Mouse (Mus musculus) heart, adult 9 months (tissue): ENCODE data around the gene Zscan5b.
"Not testable (repeated sequence)": the region's sequence is repeated elsewhere in the genome, so short reads cannot be mapped to it uniquely, and the experiment has no call there.

Experiments used
- DNase-seq, 2 experiments: peaks; one replicate each; pipeline ENCODE4 v3.0.0; 2022; ENCODE audit warnings: low spot score in 2 of 2

Zscan5b gene

DNA sequence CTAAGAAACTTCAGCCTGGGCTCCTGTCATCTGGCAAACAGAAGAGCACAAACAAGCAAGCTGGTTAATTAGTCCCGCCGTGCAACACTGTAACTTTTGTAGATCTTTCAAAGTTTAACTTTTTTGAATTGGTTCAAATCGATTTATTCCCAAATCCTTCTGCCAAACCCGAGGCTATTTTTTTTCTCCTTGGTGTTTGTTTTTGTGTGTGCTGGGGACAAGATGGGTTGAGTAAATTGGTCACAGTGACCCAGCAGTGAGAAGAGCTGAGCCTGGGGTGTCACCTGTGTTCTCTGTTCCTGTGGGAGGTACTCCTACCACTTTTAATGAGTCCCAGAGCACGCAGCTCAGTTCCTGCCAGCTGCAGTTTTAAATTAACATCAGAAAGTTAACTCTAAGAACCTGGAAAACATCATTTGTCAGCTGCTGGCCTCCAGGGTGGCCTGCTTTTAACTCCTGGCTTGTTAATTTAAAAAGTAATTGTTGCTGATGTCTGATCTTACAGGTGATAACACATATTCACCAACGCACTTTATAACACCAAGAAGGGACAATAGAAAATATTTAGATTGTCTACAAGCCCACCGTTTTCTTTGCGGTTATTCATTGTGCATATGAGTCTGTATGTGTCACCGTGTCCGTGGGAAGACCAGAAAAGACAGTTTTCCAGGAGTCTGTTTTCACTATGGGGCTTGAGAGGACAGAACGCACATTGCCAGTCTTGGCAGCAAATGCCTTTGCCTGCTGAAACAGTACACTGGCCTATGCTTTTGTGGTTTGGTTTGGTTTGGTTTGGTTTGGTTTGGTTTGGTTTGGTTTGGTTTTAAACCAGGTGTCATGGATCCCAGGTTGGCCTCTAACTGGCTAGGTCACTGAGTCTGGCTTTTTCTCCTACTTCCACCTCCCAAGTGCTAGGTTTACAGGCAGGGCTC, 22.5 kb downstream of the Zscan5b start:
- no peak for DNase-seq

- no peak for DNase-seq
Measured at GRCm38 (mm10) chr7:6252410-6252809, 30.3 kb downstream of the Zscan5b start, which contains the start of gene Epp13. Epp13 (plus strand) TSS chr7:6252710.

GRCm38 (mm10) chr7:6254451-6254850, 32.4 kb downstream of the Zscan5b start:
- DNase-seq = no peak

GRCm38 (mm10) chr7:6257386-6257785, 35.3 kb downstream of the Zscan5b start:
- DNase-seq = no peak

DNA sequence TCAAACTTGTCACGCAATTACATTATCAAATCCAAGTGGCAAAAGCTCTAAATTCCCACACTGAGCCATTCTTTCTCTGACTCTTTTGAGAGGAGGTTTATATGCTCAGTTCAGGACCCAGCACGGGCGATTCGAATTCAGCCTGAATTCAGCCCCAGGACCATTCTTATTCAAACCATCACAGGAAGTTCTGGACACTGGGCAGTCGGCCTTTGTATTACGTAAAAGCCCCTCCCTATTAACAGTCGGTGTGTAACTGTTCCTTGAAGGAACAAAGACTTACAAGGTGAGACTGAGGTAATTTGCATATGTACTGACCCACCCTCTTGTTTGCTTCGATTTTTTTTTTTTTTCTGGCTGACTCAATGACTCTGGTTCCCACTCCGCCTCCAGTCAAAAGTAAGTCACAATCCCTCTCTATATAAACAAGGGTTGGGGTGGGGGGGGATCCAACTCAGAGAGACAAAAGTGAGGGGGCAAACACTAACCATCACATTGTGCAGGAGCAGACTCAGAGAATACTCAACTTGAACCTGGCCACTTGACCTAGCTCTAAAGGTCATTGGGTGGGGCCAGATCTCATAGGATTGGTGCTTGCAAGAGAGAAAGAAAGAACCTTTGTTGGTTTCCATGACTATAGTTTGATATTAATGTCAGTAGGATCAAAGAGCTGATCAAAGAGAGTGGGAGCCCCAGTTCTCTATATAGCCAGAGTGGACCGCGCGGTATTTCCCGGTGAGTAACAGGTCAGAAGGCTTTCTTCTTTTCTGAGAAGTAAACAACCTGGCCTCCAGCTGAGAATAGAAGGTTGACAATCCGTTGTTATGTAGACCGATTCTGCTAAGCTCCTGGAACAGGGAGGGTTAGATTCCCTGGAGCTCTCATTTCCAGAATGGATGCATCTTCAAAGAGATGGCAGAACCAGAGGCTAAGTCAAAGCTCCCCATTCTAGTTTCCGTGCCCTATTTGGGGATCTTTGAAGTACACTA, 36.4 kb downstream of the Zscan5b start:
- no peak for DNase-seq

DNA sequence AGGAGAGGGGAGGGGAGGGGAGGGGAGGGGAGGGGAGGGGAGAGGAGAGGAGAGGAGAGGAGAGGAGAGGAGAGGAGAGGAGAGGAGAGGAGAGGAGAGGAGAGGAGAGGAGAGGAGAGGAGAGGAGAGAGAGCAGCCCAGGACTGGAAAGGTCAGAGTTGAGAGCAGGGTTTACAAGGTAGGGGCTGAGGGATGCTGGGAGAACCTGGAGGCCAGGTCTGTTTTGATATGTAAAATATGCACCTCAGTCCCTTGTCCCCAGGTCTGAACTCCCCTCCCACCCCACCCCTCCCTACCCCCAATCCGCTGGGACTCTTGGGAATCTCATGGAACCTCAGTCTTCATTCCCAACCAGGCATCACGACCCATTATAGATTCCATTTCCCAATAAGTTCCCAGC, 37.9 kb downstream of the Zscan5b start:
- not testable (repeated sequence) for DNase-seq

GRCm38 (mm10) chr7:6262120-6262519, 40.0 kb downstream of the Zscan5b start:
- DNase-seq = no peak

GRCm38 (mm10) chr7:6262984-6263383, 40.9 kb downstream of the Zscan5b start:
- no peak for DNase-seq

DNA sequence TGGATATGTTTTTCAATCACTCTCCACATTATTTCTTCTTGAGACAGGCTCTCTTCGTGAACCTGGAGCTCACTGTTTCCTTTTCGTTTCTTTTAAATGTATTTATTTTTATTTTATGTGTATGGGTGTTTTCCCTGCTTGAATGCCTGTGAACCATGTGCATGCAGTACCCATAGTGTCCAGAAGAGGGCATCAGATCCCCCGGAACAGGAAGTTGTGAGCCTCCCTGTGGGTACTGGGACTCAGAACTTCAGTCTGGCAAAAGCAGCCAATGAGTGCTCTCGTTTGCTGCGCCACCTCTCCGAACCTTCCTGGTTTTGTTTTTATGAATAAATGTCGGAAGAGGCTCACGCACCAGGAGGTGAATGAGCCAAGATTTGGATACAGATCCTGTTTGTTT, 43.6 kb downstream of the Zscan5b start:
- no peak for DNase-seq

- no peak for DNase-seq
Measured at GRCm38 (mm10) chr7:6277906-6278305, 55.8 kb downstream of the Zscan5b start.

DNA sequence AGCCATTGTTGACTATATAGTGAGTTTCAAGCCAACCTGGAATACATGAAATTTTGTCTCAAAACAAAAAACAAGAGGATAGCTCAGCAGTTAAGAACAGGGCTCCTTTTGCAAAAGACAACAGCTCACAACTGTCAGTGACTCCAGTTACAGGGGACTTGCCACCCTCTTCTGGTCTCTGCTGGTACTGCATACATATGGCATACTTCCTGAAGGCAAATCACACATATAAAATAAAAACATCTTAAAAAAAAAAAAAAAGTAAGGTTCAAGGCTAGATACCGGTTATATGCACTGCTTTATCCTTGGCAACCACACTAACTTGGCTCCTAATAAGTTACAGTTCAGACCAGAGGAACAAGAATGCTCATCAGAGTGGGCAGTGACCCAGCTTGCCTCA, 60.7 kb downstream of the Zscan5b start:
- DNase-seq = peak; percentile 23 to 63

DNA sequence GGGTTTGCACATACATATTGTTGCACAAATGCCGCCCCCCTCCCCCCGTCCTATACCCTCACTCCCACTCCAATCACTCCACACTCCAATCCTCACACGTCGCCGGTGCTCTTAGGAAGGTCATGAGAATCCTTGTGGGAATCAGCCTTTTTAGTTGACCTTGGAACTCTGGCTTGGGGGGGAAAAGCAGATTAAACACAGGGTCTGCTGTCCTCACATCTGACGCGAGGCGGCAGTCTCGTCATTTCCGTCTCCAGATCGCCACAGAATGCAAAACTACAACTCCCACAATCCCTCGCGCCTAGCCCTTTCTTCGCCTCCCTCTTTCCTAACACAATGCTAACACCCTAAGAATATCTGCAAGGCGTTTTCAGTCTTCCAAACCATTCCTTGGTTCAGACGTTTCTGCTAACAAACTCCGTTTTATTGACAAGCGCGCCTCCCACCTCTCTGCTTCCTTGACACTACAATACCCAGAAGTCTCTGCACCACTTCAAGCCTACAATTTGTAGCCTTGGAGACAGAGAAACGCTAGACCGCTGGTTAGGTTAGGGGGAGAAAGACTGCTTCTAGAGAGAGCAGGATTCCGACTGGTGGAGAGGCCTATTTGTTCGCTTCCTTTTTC, 61.5 kb downstream of the Zscan5b start:
- DNase-seq = peak; percentile 67 to 84

DNA sequence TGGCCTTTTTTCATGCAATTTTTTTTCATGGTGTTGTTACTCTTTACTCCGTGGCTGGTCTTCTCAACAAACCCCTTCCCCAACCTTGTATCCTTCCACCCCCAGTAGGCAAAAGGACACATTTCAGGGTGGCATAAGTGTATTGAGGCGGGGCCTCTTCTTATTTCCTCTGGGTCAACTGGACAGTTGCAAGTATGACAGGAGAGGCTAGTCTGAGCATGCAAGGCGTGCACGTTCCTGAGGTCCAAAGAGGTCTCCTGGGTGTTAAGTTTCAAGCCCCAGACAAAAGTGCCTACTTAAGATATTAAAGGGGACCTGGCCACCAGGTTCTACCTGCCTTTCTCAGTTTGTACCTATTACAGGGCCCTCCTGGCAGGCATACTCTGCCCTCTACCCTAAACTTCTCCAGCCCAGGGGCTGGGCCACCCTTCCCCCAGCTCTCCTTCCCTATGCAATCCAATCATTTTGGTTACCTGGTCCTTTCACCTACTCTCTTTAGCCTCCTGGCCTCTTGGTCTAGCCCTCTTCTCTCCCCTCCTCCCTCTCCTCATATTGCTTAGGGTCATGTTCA, 62.4 kb downstream of the Zscan5b start:
- peak in 1 of 2 experiments; percentile 3 for DNase-seq

- no peak for DNase-seq
Measured at GRCm38 (mm10) chr7:6285366-6285765, 63.3 kb downstream of the Zscan5b start.

GRCm38 (mm10) chr7:6285842-6286705, 64.0 kb downstream of the Zscan5b start, which contains the start of gene Zfp667:
Zfp667 (plus strand) TSS chr7:6286579.
- peak; percentile 97 to 98 for DNase-seq

DNA sequence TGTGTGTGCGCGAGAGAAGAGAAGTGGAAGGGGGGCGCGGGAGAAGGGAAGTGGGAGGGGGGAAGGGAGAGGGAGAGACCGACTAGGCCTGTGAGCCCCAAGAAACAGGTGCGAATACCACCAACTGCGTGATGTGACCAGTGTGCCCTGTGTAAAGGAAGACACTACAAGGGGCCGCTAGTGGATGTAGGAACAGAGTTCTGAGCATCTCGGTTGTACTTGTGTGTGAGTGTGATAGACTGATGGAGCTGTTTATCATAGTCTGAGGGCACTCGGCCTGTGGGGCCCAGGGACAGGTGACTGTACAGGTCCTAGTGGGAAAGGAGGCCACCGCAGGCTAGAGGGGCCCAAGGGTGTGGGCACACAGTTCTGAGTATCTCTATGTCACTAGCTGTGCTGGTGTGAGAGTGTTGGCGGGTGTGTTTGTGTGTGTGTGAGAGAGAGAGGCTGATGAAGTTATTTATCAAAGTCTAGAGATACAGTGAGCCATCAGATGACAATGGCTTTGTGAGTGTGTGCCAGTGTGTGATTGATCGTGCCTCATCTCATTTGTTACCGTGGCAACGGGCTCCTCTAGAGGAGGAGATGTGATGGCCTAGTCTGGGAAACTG, 64.9 kb downstream of the Zscan5b start:
- DNase-seq = no peak
